Comparison of ENCODE assay signal across 20 mouse cellular contexts in the genomic region with DNA sequence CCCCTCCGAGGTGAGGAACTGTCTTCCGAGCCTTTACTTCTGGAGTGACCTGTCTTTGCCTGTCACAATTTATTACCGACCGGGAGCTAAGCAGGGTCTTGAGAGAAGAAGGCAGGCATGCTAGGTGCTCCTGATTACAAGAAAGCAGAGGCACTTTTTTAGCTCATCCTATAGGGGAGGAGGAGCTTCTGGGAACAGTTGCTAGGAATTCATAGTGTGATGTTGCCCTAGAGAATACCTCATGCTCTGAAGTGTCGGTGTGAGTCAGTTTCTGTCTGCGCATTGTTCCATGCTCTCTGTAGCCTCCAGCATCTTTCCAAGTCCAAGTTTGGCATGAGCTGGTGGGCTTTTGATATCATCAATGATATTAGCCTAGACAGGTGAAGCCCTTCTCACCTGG.
DNase-seq lines count a peak whose midpoint lies in the region; TF ChIP-seq lines count a peak whose summit lies in the region.
"Had no signal": no experiment of that assay in that cellular context is flagged by ENCODE, and none has a peak within 500 bp of the region (broad histone marks: within the 10 kb centered on the region; RNA-seq: fewer than 3 reads in every experiment).

No protein-coding gene starts in this region.

- no peaks in the 10 kb centered on the region for H3K36me3 ChIP-seq in C2C12 (ENCODE audit: control insufficient read depth, insufficient read depth)
- H3K36me3 ChIP-seq: embryonic facial prominence, embryonic 10.5 days; embryonic facial prominence, embryonic 12.5 days; forebrain, embryonic 10.5 days; forebrain, embryonic 12.5 days had no signal

- H3K79me2 ChIP-seq in C2C12 (ENCODE audit: control insufficient read depth, insufficient read depth) = no peaks in the 10 kb centered on the region

- peak; percentile 67 for DNase-seq in 3T3-L1 (ENCODE audit: low read depth, low spot score)
- DNase-seq in heart, adult 8-10 months (ENCODE audit: low spot score) = no peak
- no peak for DNase-seq in thymus, postnatal 10 days (ENCODE audit: low spot score in 2 of 2)
- DNase-seq in cerebellum, postnatal 25 days = no peak
- DNase-seq: adrenal gland, adult 8-10 months; adrenal gland, postnatal 14 days; adrenal gland, postnatal 36 days; B cell, adult 2 months; cerebellum, adult 18-20 months; cerebellum, adult 8-10 months; cerebellum, adult 9-11 months; cerebellum, postnatal 14 days had no signal

- no peak overlapping the region for H3K4me3 ChIP-seq in C2C12 (ENCODE audit: insufficient read depth, poor library complexity, severe bottlenecking)
- H3K4me3 ChIP-seq in embryonic fibroblast, embryonic 13.5 days (ENCODE audit: insufficient read depth, low read length) = no peak overlapping the region
- H3K4me3 ChIP-seq: embryonic facial prominence, embryonic 10.5 days; embryonic facial prominence, embryonic 12.5 days; erythroblast, embryonic 14.5 days; forebrain, embryonic 10.5 days; forebrain, embryonic 12.5 days had no signal

- no peak for TF ChIP-seq POLR2A in embryonic fibroblast, embryonic 13.5 days (IDR thresholded peaks at IDR 0.05; ENCODE audit: low read depth, low read length)

- H3ac ChIP-seq in C2C12 (ENCODE audit: control insufficient read depth, insufficient read length, low read depth) = no peak overlapping the region

- no peak for TF ChIP-seq CTCF in C2C12 (IDR thresholded peaks at IDR 0.05; ENCODE audit: control insufficient read depth, insufficient read depth, insufficient read length)
- TF ChIP-seq CTCF in embryonic fibroblast, embryonic 13.5 days (IDR thresholded peaks at IDR 0.05; ENCODE audit: borderline replicate concordance, insufficient read depth, low read length) = no peak

- no peaks in the 10 kb centered on the region for H3K27me3 ChIP-seq in C2C12 (ENCODE audit: control insufficient read depth, insufficient read depth, insufficient read length)
- H3K27me3 ChIP-seq: Patski had no signal

- no peaks in the 10 kb centered on the region for H3K79me3 ChIP-seq in C2C12 (ENCODE audit: low read depth)

- peak overlapping the region; percentile 44 for H3K27ac ChIP-seq in embryonic fibroblast, embryonic 13.5 days (ENCODE audit: insufficient read depth, low read length)
- H3K27ac ChIP-seq: embryonic facial prominence, embryonic 10.5 days; embryonic facial prominence, embryonic 12.5 days; forebrain, embryonic 10.5 days; forebrain, embryonic 12.5 days had no signal

- H3K4me1 ChIP-seq in embryonic fibroblast, embryonic 13.5 days (ENCODE audit: control insufficient read depth, insufficient read depth, low read length) = no peaks in the 10 kb centered on the region
- H3K4me1 ChIP-seq: embryonic facial prominence, embryonic 10.5 days; embryonic facial prominence, embryonic 12.5 days; forebrain, embryonic 10.5 days; forebrain, embryonic 12.5 days had no signal

TF ChIP-seq in C2C12, 6 proteins besides CTCF, POLR2A, EP300 and RAD21:
- TF ChIP-seq MYOD1 (IDR thresholded peaks at IDR 0.05; ENCODE audit: control insufficient read depth, insufficient read length, low read depth) = peak; percentile 17
- peak; percentile 10 for TF ChIP-seq MAX (IDR thresholded peaks at IDR 0.05)
- no peak for TF ChIP-seq CEBPB (IDR thresholded peaks at IDR 0.05; ENCODE audit: low read depth)
